Mouse (Mus musculus): ENCODE measurements around the gene Igflr1.

Gene Igflr1

DNA sequence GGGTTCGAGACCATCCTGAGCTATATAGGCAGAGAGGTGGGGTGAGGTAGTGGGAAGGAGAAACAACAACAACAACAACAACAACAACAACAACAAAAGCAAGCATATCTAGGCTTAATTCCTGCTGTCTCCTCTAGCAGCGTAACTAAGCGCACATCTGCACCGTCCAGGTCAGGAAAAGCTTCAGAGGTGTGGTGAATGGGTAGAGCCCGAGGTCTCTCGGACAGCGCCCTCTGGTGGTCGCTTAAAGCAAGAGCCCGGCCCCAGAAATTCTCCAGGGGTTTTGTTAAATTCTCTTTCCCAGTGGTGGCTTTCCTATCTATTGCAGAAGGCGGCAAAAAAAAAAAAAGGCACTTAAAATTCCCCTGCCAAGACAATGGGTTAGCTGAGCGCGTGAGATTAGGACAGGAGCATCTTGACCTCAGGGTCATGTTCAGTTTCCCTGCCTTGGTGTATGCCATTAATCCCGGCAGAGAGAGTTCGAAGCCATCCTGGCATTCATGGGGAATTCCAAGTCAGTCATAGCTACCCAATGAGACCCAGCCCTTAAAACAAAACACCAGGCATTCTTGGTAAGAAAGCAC is 48.4 kb downstream of the Igflr1 start:
- DNase-seq (ENCODE audit: low spot score): no peak

DNA sequence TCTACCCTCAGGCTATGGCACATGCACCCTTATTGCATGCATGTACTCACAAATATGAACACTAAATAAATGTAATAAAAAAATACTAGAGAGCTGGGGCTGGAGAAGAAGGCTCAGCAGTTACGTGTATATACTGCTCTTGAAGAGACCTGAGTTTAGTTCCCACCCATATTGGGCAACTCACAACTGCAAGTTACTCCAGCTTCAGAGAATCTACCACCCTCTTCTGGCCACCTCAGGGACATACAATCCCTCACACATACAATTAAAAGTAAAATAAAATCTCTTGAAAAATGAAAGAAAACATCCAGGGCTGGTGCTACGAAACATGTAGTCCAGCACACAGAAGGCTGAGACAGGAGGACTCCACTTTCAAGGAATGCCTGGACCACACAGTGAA is 49.2 kb downstream of the Igflr1 start:
- DNase-seq (ENCODE audit: low spot score): no peak

DNA sequence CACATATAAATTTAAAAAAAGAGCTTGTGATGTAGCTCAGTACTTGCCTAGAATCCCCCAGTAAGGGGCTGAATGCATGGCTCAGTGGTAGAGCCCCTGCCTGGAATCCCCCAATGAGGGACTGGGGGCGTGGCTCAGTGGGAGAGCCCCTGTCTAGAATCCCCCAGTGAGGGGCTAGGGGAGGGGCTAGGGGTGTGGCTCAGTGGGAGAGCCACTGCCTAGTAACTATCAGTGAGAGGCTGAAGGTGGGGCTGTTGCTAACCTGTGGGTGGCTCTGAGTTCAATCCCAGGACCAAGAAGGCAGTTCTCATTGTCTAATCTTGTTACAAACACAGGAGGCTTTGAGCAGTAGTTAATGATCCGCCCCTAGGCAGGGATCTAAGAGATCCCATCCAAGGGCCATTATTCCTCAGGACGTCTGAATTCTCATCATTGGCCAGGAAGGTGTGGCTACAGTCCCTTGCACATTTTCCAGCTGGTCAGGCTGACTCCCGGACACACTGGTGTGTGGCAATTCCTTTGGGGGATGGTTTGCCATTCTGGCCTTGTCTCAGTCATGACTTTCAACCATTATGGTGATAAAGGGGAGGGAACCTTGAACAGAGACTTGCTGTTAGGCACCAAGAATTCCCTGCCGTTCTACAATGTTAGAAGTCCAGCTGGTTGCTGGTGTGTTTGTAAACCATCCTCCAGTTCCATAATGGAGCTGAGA is 50.0 kb downstream of the Igflr1 start:
- no peak for DNase-seq (ENCODE audit: low spot score)
